18 mouse cellular contexts compared by ENCODE assay signal in the genomic region with DNA sequence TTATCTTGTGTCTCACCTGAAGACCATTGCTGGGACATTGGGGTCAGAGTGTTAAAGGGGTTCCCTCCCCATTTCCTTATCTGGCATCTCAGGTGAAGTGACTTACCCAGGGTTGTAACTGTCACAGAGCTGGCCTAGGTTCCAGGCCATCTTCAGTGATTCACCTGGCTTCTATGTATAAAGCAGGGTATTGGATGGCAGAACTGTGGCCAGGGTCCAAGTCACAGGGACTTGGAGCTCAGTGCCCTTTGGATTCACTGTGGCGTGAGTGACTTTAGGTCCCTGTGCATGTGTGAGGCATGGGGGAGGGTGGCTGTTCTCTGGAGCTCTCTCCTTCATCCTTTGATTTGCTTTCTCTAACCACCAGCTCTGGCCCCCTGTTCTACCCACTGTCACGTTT. TPM values are rescaled to one million over a fixed set of nuclear protein-coding genes. Genes with fewer than 3 reads are reported as not detected.
DNase-seq lines count a peak whose midpoint lies in the region; ATAC-seq and TF ChIP-seq lines count a peak whose summit lies in the region.
"Had no signal": no experiment of that assay in that cellular context is flagged by ENCODE, and none has a peak within 500 bp of the region (broad histone marks: within the 10 kb centered on the region; RNA-seq: fewer than 3 reads in every experiment).

No protein-coding gene starts in this region.

- 30% methylated on average over 2 of the region's 2 CpGs for WGBS in liver, adult 2 months
- WGBS in liver, embryonic 12.5 days (ENCODE audit: insufficient replicate concordance) = 34% methylated on average over 2 of the region's 2 CpGs
- WGBS in intestine, embryonic 16.5 days = 55% methylated on average over 2 of the region's 2 CpGs
- WGBS in stomach, postnatal 0 days = 54% methylated on average over 2 of the region's 2 CpGs
- 61% methylated on average over 2 of the region's 2 CpGs for WGBS in heart, embryonic 10.5 days

- H3K4me2 ChIP-seq in liver, embryonic 12.5 days = no peak overlapping the region
- H3K4me2 ChIP-seq in intestine, embryonic 16.5 days (ENCODE audit: low read depth, low read length) = 0 out of 2 replicates have a peak overlapping the region, but pooled peaks have one; percentile 6
- H3K4me2 ChIP-seq in stomach, postnatal 0 days (replicated peaks; ENCODE audit: low read depth) = no peak overlapping the region
- H3K4me2 ChIP-seq: limb, embryonic 12.5 days; lung, embryonic 14.5 days; midbrain, embryonic 11.5 days had no signal

- no peaks in the 10 kb centered on the region for H3K27me3 ChIP-seq in liver, adult 2 months (ENCODE audit: control insufficient read depth, insufficient read depth, low read length)
- H3K27me3 ChIP-seq in liver, embryonic 12.5 days (replicated peaks) = 0 out of 2 replicates have a peak, but pooled peaks cover 9% of the 10 kb centered on the region
- H3K27me3 ChIP-seq in intestine, embryonic 16.5 days (replicated peaks; ENCODE audit: control insufficient read depth, insufficient read depth, low read length) = no peaks in the 10 kb centered on the region
- H3K27me3 ChIP-seq in stomach, postnatal 0 days (ENCODE audit: control insufficient read depth, insufficient read depth, low read length) = no peaks in the 10 kb centered on the region
- peaks cover 22% of the 10 kb centered on the region; the same call in 1 of the 2 replicates for H3K27me3 ChIP-seq in heart, embryonic 10.5 days (ENCODE audit: insufficient read depth, poor library complexity, severe bottlenecking)

- TF ChIP-seq CTCF in liver, adult 2 months (IDR thresholded peaks at IDR 0.05; ENCODE audit: low read depth, low read length) = no peak
- no peak for TF ChIP-seq CTCF in stomach, postnatal 0 days (IDR thresholded peaks at IDR 0.05; ENCODE audit: low read depth)

- TF ChIP-seq EP300 in stomach, postnatal 0 days (optimal IDR thresholded peaks at IDR 0.05) = no peak

- TF ChIP-seq POLR2A in liver, adult 2 months (IDR thresholded peaks at IDR 0.05; ENCODE audit: extremely low read depth, insufficient read depth, low read length) = no peak

- DNase-seq in liver, adult 2 months (ENCODE audit: extremely low read depth, low read depth, low spot score) = peak; percentile 92
- DNase-seq in kidney, postnatal 25 days = peak; percentile 62 to 79
- no peak for DNase-seq in stomach, postnatal 0 days (ENCODE audit: low spot score)
- DNase-seq in adrenal gland, postnatal 4 days (ENCODE audit: low spot score in 2 of 2) = no peak
- DNase-seq in heart, embryonic 10.5 days (ENCODE audit: low spot score) = no peak
- DNase-seq: adrenal gland, adult 2 months; cerebellum, adult 9-11 months; gastrocnemius, postnatal 36 days; lung, embryonic 14.5 days; thymus, adult 2 months had no signal

- no peaks in the 10 kb centered on the region for H3K9me3 ChIP-seq in liver, embryonic 12.5 days (replicated peaks)
- no peaks in the 10 kb centered on the region for H3K9me3 ChIP-seq in intestine, embryonic 16.5 days (ENCODE audit: control insufficient read depth, low read length)
- no peaks in the 10 kb centered on the region for H3K9me3 ChIP-seq in stomach, postnatal 0 days (ENCODE audit: control insufficient read depth, low read length)
- H3K9me3 ChIP-seq in heart, embryonic 10.5 days = no peaks in the 10 kb centered on the region
- H3K9me3 ChIP-seq: hindbrain, embryonic 10.5 days; limb, embryonic 12.5 days had no signal

- no peak for ATAC-seq in liver, embryonic 12.5 days
- peak; percentile 49 for ATAC-seq in intestine, embryonic 16.5 days
- no peak for ATAC-seq in stomach, postnatal 0 days (ENCODE audit: low FRiP score, low TSS enrichment)
- ATAC-seq: forebrain, embryonic 16.5 days; hindbrain, postnatal 0 days had no signal

- no peak overlapping the region for H3K4me3 ChIP-seq in liver, adult 2 months (ENCODE audit: insufficient read depth, low read depth, low read length)
- no peak overlapping the region for H3K4me3 ChIP-seq in liver, embryonic 12.5 days
- no peak overlapping the region for H3K4me3 ChIP-seq in intestine, embryonic 16.5 days (ENCODE audit: low read length)
- H3K4me3 ChIP-seq in stomach, postnatal 0 days (ENCODE audit: low read depth, low read length) = no peak overlapping the region
- H3K4me3 ChIP-seq in heart, embryonic 10.5 days = no peak overlapping the region
- H3K4me3 ChIP-seq: hindbrain, embryonic 10.5 days; limb, embryonic 12.5 days had no signal

- H3K36me3 ChIP-seq in liver, adult 2 months (ENCODE audit: control insufficient read depth, insufficient read depth, low read length) = no peaks in the 10 kb centered on the region
- H3K36me3 ChIP-seq in liver, embryonic 12.5 days = no peaks in the 10 kb centered on the region
- no peaks in the 10 kb centered on the region for H3K36me3 ChIP-seq in intestine, embryonic 16.5 days (ENCODE audit: control insufficient read depth, insufficient read depth, low read length)
- no peaks in the 10 kb centered on the region for H3K36me3 ChIP-seq in stomach, postnatal 0 days (ENCODE audit: control insufficient read depth, insufficient read depth, low read length)
- H3K36me3 ChIP-seq in heart, embryonic 10.5 days = no peaks in the 10 kb centered on the region
- H3K36me3 ChIP-seq: hindbrain, embryonic 10.5 days; limb, embryonic 12.5 days had no signal

- peaks cover 13% of the 10 kb centered on the region; the same call in 1 of the 2 replicates for H3K79me2 ChIP-seq in liver, adult 2 months (ENCODE audit: control insufficient read depth, insufficient read depth, low read length)

- peaks cover 7% of the 10 kb centered on the region for H3K4me1 ChIP-seq in liver, adult 2 months (ENCODE audit: control insufficient read depth, insufficient read depth, low read length)
- H3K4me1 ChIP-seq in liver, embryonic 12.5 days = peaks cover 42% of the 10 kb centered on the region
- peaks cover 54% of the 10 kb centered on the region for H3K4me1 ChIP-seq in intestine, embryonic 16.5 days (ENCODE audit: control insufficient read depth, insufficient read depth, low read length)
- peaks cover 10% of the 10 kb centered on the region for H3K4me1 ChIP-seq in stomach, postnatal 0 days (replicated peaks; ENCODE audit: control insufficient read depth, insufficient read depth)
- peaks cover 46% of the 10 kb centered on the region for H3K4me1 ChIP-seq in heart, embryonic 10.5 days

- no peak overlapping the region; the same call in 1 of the 2 replicates for H3K27ac ChIP-seq in liver, adult 2 months (replicated peaks; ENCODE audit: insufficient read depth, low read depth, low read length)
- no peak overlapping the region for H3K27ac ChIP-seq in liver, embryonic 12.5 days
- peak overlapping the region; percentile 68 for H3K27ac ChIP-seq in intestine, embryonic 16.5 days (ENCODE audit: low read length)
- H3K27ac ChIP-seq in stomach, postnatal 0 days (replicated peaks) = peak overlapping the region; percentile 8; the same call in 1 of the 2 replicates
- H3K27ac ChIP-seq in heart, embryonic 10.5 days = no peak overlapping the region
- H3K27ac ChIP-seq: hindbrain, embryonic 10.5 days; hindbrain, postnatal 0 days; limb, embryonic 12.5 days had no signal

- H3K9ac ChIP-seq in liver, adult 2 months (ENCODE audit: low read depth, low read length) = no peak overlapping the region
- no peak overlapping the region for H3K9ac ChIP-seq in liver, embryonic 12.5 days
- H3K9ac ChIP-seq in intestine, embryonic 16.5 days (ENCODE audit: low read depth, low read length) = no peak overlapping the region
- H3K9ac ChIP-seq in stomach, postnatal 0 days (ENCODE audit: low read length) = no peak overlapping the region
- H3K9ac ChIP-seq: limb, embryonic 12.5 days; lung, embryonic 14.5 days had no signal

RNA-seq across cellular contexts. Expression of gene Tnfrsf1a, which starts 3.1 kb away (rescaled TPM):
- 21.0 and 28.6 TPM in 2 replicates for total RNA-seq in liver, adult 2 months (2014; rRNA removed)
- polyA plus RNA-seq in liver, adult 2 months (2012; rRNA removed) = 89.3 and 110 TPM in 2 replicates
- polyA plus RNA-seq in liver, embryonic 12.5 days (2016; fragmentation: Nextera tagmentation; extraction: Ambion mirVana) = 23.0 and 23.4 TPM in 2 replicates
- polyA plus RNA-seq in intestine, embryonic 16.5 days (2015; fragmentation: Nextera tagmentation; extraction: Ambion mirVana) = 90.0 and 95.3 TPM in 2 replicates
- 75.3 and 77.7 TPM in 2 replicates for polyA plus RNA-seq in stomach, postnatal 0 days (2015; fragmentation: Nextera tagmentation; extraction: Ambion mirVana)
- total RNA-seq in adrenal gland, postnatal 4 days (2021) = 100 to 1,000 TPM; 219 to 241 TPM
- 33.6 and 35.3 TPM in 2 replicates for polyA plus RNA-seq in heart, embryonic 10.5 days (2016; fragmentation: Nextera tagmentation; extraction: Ambion mirVana)

RNA-seq across cellular contexts. Expression of gene Scnn1a, which starts 25.6 kb away (rescaled TPM):
- total RNA-seq in liver, adult 2 months (2014; rRNA removed) = 3.0 and 6.7 TPM in 2 replicates
- 16.5 and 24.8 TPM in 2 replicates for polyA plus RNA-seq in liver, adult 2 months (2012; rRNA removed)
- 0.23 and 0.50 TPM in 2 replicates for polyA plus RNA-seq in liver, embryonic 12.5 days (2016; fragmentation: Nextera tagmentation; extraction: Ambion mirVana)
- 5.0 and 7.6 TPM in 2 replicates for polyA plus RNA-seq in intestine, embryonic 16.5 days (2015; fragmentation: Nextera tagmentation; extraction: Ambion mirVana)
- 18.5 and 20.6 TPM in 2 replicates for polyA plus RNA-seq in stomach, postnatal 0 days (2015; fragmentation: Nextera tagmentation; extraction: Ambion mirVana)
- 1 to 10 TPM; 1.7 to 4.5 TPM for total RNA-seq in adrenal gland, postnatal 4 days (2021)
- 0.65 and 0.98 TPM in 2 replicates for polyA plus RNA-seq in heart, embryonic 10.5 days (2016; fragmentation: Nextera tagmentation; extraction: Ambion mirVana)

RNA-seq across cellular contexts. Expression of gene Ltbr, which starts 32.3 kb away (rescaled TPM):
- total RNA-seq in liver, adult 2 months (2014; rRNA removed) = 55.9 and 57.1 TPM in 2 replicates
- 102 and 106 TPM in 2 replicates for polyA plus RNA-seq in liver, adult 2 months (2012; rRNA removed)
- 19.2 and 22.9 TPM in 2 replicates for polyA plus RNA-seq in liver, embryonic 12.5 days (2016; fragmentation: Nextera tagmentation; extraction: Ambion mirVana)
- 106 and 107 TPM in 2 replicates for polyA plus RNA-seq in intestine, embryonic 16.5 days (2015; fragmentation: Nextera tagmentation; extraction: Ambion mirVana)
- polyA plus RNA-seq in stomach, postnatal 0 days (2015; fragmentation: Nextera tagmentation; extraction: Ambion mirVana) = 71.5 and 73.0 TPM in 2 replicates
- total RNA-seq in adrenal gland, postnatal 4 days (2021) = 10 to 100 TPM; 88.9 to 89.8 TPM
- 37.8 and 40.4 TPM in 2 replicates for polyA plus RNA-seq in heart, embryonic 10.5 days (2016; fragmentation: Nextera tagmentation; extraction: Ambion mirVana)

RNA-seq across cellular contexts. Expression of gene Plekhg6, which starts 34.6 kb away (rescaled TPM):
- 3.0 and 3.6 TPM in 2 replicates for total RNA-seq in liver, adult 2 months (2014; rRNA removed)
- 5.0 and 5.9 TPM in 2 replicates for polyA plus RNA-seq in liver, adult 2 months (2012; rRNA removed)
- 0.37 and 0.39 TPM in 2 replicates for polyA plus RNA-seq in liver, embryonic 12.5 days (2016; fragmentation: Nextera tagmentation; extraction: Ambion mirVana)
- 13.2 and 19.1 TPM in 2 replicates for polyA plus RNA-seq in intestine, embryonic 16.5 days (2015; fragmentation: Nextera tagmentation; extraction: Ambion mirVana)
- 6.3 and 6.7 TPM in 2 replicates for polyA plus RNA-seq in stomach, postnatal 0 days (2015; fragmentation: Nextera tagmentation; extraction: Ambion mirVana)
- total RNA-seq in adrenal gland, postnatal 4 days (2021) = under 1 TPM; 0.59 to 0.62 TPM
- 0.20 TPM in 1 of 2 replicates, not detected in the other for polyA plus RNA-seq in heart, embryonic 10.5 days (2016; fragmentation: Nextera tagmentation; extraction: Ambion mirVana)
- total RNA-seq: gastrocnemius, postnatal 36 days; layer of hippocampus, postnatal 25 days had no signal
- polyA plus RNA-seq: forebrain, embryonic 16.5 days; midbrain, embryonic 11.5 days had no signal

Comparison
In these comparisons a context has a peak if more than half of its experiments do, and no peak if none do; other contexts are left out.
1. DNase-seq: peak in liver, adult 2 months (single experiment) and kidney, postnatal 25 days (2 of 2); none in stomach, postnatal 0 days (single experiment), adrenal gland, postnatal 4 days (0 of 2) and heart, embryonic 10.5 days (single experiment).
2. H3K27ac ChIP-seq: peak in intestine, embryonic 16.5 days (single experiment) and stomach, postnatal 0 days (single experiment); none in liver, adult 2 months (single experiment), liver, embryonic 12.5 days (single experiment) and heart, embryonic 10.5 days (single experiment).